In the genomic region with DNA sequence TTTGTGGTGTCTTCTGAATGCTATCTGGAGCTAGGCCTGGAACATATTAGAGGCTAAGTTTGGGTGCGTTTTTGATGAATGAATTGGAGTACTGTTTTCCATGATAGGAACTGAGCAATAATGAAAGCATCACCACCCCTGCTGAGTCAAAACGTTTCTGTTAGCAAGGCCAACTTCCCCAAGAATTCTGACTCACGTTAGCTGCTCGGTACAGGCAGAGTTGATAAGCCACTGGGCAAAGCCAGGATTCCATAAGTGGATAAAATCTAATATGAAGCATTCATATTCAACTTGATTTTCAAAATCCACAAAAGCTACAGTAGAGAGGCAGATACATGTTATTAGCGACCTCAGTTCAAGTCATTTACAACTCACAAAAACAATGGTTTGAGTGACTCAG, we compare ENCODE assay signal across 25 mouse cellular contexts.
DNase-seq lines count a peak whose midpoint lies in the region; ATAC-seq and TF ChIP-seq lines count a peak whose summit lies in the region.
"Had no signal": no experiment of that assay in that cellular context is flagged by ENCODE, and none has a peak within 500 bp of the region (broad histone marks: within the 10 kb centered on the region; RNA-seq: fewer than 3 reads in every experiment).

No protein-coding gene starts in this region.

- no peak for TF ChIP-seq CTCF in intestine, postnatal 0 days (IDR thresholded peaks at IDR 0.05; ENCODE audit: low read depth)
- no peak for TF ChIP-seq CTCF in small intestine, adult 2 months (IDR thresholded peaks at IDR 0.05; ENCODE audit: extremely low read depth, insufficient read length, insufficient replicate concordance, low read depth, low read length)

- H3K4me3 ChIP-seq in heart, embryonic 11.5 days (ENCODE audit: low read depth, low read length) = no peak overlapping the region
- no peak overlapping the region for H3K4me3 ChIP-seq in intestine, embryonic 15.5 days (replicated peaks)
- H3K4me3 ChIP-seq in intestine, postnatal 0 days (ENCODE audit: low read depth, low read length) = no peak overlapping the region
- no peak overlapping the region for H3K4me3 ChIP-seq in small intestine, adult 2 months (ENCODE audit: low read depth, low read length)
- H3K4me3 ChIP-seq in embryonic facial prominence, embryonic 10.5 days = no peak overlapping the region
- H3K4me3 ChIP-seq: embryonic facial prominence, embryonic 12.5 days had no signal

- no peak overlapping the region for H3K4me2 ChIP-seq in heart, embryonic 11.5 days
- no peak overlapping the region for H3K4me2 ChIP-seq in intestine, embryonic 15.5 days (replicated peaks)
- no peak overlapping the region for H3K4me2 ChIP-seq in intestine, postnatal 0 days (replicated peaks; ENCODE audit: low read depth)
- H3K4me2 ChIP-seq: embryonic facial prominence, embryonic 12.5 days had no signal

- peak; percentile 35 for DNase-seq in heart, adult 11 months
- DNase-seq in gastrocnemius, postnatal 4 days (ENCODE audit: low spot score in 2 of 2) = no peak
- DNase-seq in embryonic facial prominence, embryonic 10.5 days (ENCODE audit: low spot score) = no peak
- DNase-seq: adrenal gland, adult 8-10 months; adrenal gland, postnatal 14 days; adrenal gland, postnatal 36 days; B cell, adult 2 months; cerebellum, adult 11-12 months; cerebellum, adult 2 months; cerebellum, adult 9-10 months; cerebellum, postnatal 10 days; cerebellum, postnatal 25 days; embryo, embryonic 11 days had no signal

- H3K36me3 ChIP-seq in heart, embryonic 11.5 days (ENCODE audit: control insufficient read depth, insufficient read depth, low read length) = no peaks in the 10 kb centered on the region
- no peaks in the 10 kb centered on the region for H3K36me3 ChIP-seq in intestine, embryonic 15.5 days
- no peaks in the 10 kb centered on the region for H3K36me3 ChIP-seq in intestine, postnatal 0 days (ENCODE audit: control insufficient read depth, insufficient read depth)
- H3K36me3 ChIP-seq in small intestine, adult 2 months (ENCODE audit: control insufficient read depth, insufficient read depth, low read length) = no peaks in the 10 kb centered on the region
- no peaks in the 10 kb centered on the region for H3K36me3 ChIP-seq in embryonic facial prominence, embryonic 10.5 days (replicated peaks)
- H3K36me3 ChIP-seq: embryonic facial prominence, embryonic 12.5 days; G1E had no signal

- no peak overlapping the region for H3K9ac ChIP-seq in heart, embryonic 11.5 days (ENCODE audit: low read depth, low read length)
- no peak overlapping the region for H3K9ac ChIP-seq in intestine, embryonic 15.5 days
- no peak overlapping the region for H3K9ac ChIP-seq in intestine, postnatal 0 days (ENCODE audit: low read depth, low read length)
- H3K9ac ChIP-seq: embryonic facial prominence, embryonic 12.5 days had no signal

- ATAC-seq in heart, embryonic 11.5 days (replicated peaks; ENCODE audit: insufficient number of reproducible peaks, low FRiP score, low TSS enrichment) = no peak
- ATAC-seq in intestine, embryonic 15.5 days = peak; percentile 55
- peak; percentile 59 for ATAC-seq in intestine, postnatal 0 days
- ATAC-seq: activated CD4-positive, CD25-positive, alpha-beta regulatory T cell, adult 4 months; CD4-positive, CD25-positive, alpha-beta regulatory T cell, adult 4 months; forebrain, embryonic 14.5 days; forebrain, embryonic 16.5 days; Patski had no signal

- no peak for TF ChIP-seq POLR2A in small intestine, adult 2 months (IDR thresholded peaks at IDR 0.05; ENCODE audit: low read depth, low read length)

- 61% methylated on average over 5 of the region's 5 CpGs for WGBS in heart, embryonic 11.5 days (ENCODE audit: insufficient replicate concordance)
- WGBS in intestine, embryonic 15.5 days = 66% methylated on average over 5 of the region's 5 CpGs
- WGBS in intestine, postnatal 0 days = 47% methylated on average over 5 of the region's 5 CpGs
- whole genome bisulfite sequencing in small intestine, adult 2 months = 39% methylated on average over 5 of the region's 5 CpGs
- 73% methylated on average over 5 of the region's 5 CpGs for WGBS in embryonic facial prominence, embryonic 10.5 days

- H3K27me3 ChIP-seq in heart, embryonic 11.5 days (ENCODE audit: control insufficient read depth, insufficient read depth, low read length) = no peaks in the 10 kb centered on the region
- no peaks in the 10 kb centered on the region for H3K27me3 ChIP-seq in intestine, embryonic 15.5 days (replicated peaks)
- H3K27me3 ChIP-seq in intestine, postnatal 0 days (replicated peaks; ENCODE audit: control insufficient read depth, insufficient read depth, low read length) = no peaks in the 10 kb centered on the region
- no peaks in the 10 kb centered on the region for H3K27me3 ChIP-seq in small intestine, adult 2 months (ENCODE audit: control insufficient read depth, insufficient read depth, low read length)
- no peaks in the 10 kb centered on the region for H3K27me3 ChIP-seq in embryonic facial prominence, embryonic 10.5 days (replicated peaks; ENCODE audit: low read depth, poor library complexity, severe bottlenecking)
- H3K27me3 ChIP-seq: CH12.LX; embryonic facial prominence, embryonic 12.5 days; Patski had no signal

- H3K9me3 ChIP-seq in heart, embryonic 11.5 days (replicated peaks; ENCODE audit: control insufficient read depth, low read length) = no peaks in the 10 kb centered on the region
- H3K9me3 ChIP-seq in intestine, embryonic 15.5 days = no peaks in the 10 kb centered on the region
- H3K9me3 ChIP-seq in intestine, postnatal 0 days (ENCODE audit: control insufficient read depth) = 0 out of 2 replicates have a peak, but pooled peaks cover 1% of the 10 kb centered on the region
- no peaks in the 10 kb centered on the region for H3K9me3 ChIP-seq in embryonic facial prominence, embryonic 10.5 days
- H3K9me3 ChIP-seq: embryonic facial prominence, embryonic 12.5 days had no signal

- H3K4me1 ChIP-seq in heart, embryonic 11.5 days (ENCODE audit: control insufficient read depth, insufficient read depth, low read length) = no peaks in the 10 kb centered on the region
- no peaks in the 10 kb centered on the region for H3K4me1 ChIP-seq in intestine, embryonic 15.5 days (replicated peaks)
- H3K4me1 ChIP-seq in intestine, postnatal 0 days (replicated peaks; ENCODE audit: control insufficient read depth, insufficient read depth, low read length) = no peaks in the 10 kb centered on the region
- peaks cover 2% of the 10 kb centered on the region; the same call in 1 of the 2 replicates for H3K4me1 ChIP-seq in small intestine, adult 2 months (ENCODE audit: control insufficient read depth, insufficient read depth, insufficient read length, low read length)
- H3K4me1 ChIP-seq in embryonic facial prominence, embryonic 10.5 days = no peaks in the 10 kb centered on the region
- H3K4me1 ChIP-seq: embryonic facial prominence, embryonic 12.5 days had no signal

- H3K27ac ChIP-seq in heart, embryonic 11.5 days (ENCODE audit: low read depth, low read length) = no peak overlapping the region
- H3K27ac ChIP-seq in intestine, embryonic 15.5 days = no peak overlapping the region
- no peak overlapping the region for H3K27ac ChIP-seq in intestine, postnatal 0 days (ENCODE audit: low read depth, low read length)
- peak overlapping the region; percentile 52 for H3K27ac ChIP-seq in small intestine, adult 2 months (ENCODE audit: insufficient read depth, low read depth, low read length)
- no peak overlapping the region for H3K27ac ChIP-seq in embryonic facial prominence, embryonic 10.5 days (replicated peaks)
- H3K27ac ChIP-seq: embryonic facial prominence, embryonic 12.5 days had no signal
